Mouse (Mus musculus) left cerebral cortex, postnatal 25 days (tissue): ENCODE measurements around the gene Ccdc84. TPM values are rescaled to one million over a fixed set of nuclear protein-coding genes. Genes with fewer than 3 reads are reported as not detected.
"Not testable (repeated sequence)": the region's sequence is repeated elsewhere in the genome, so short reads cannot be mapped to it uniquely, and the experiment has no call there.

Experiments
- DNase-seq, 2 experiments: peaks; one replicate each; pipeline ENCODE4 v3.0.0; 2022; ENCODE audit warnings: low spot score in 2 of 2, mixed read lengths in 1 of 2
- intact Hi-C: fragments of 180-260 bp; cut with DNase I; formaldehyde crosslinking; loops from one replicate; pipeline ENCODE4 v1.15.1; 2025
- total RNA-seq, 2 experiments: library from RNA; stranded (reverse); gene quantifications; 2 replicates each; pipeline ENCODE4 v1.2.3; 2021

The Ccdc84 gene
- total RNA-seq = 10 to 100 TPM; 14.6 to 15.8 TPM

- intact Hi-C loops = no loop called here
- DNase-seq = no peak
Measured at GRCm38 (mm10) chr9:44418519-44419385, at the start of gene Ccdc84. Ccdc84 (minus strand) TSS chr9:44418569.

- DNase-seq = no peak
- intact Hi-C loops = no loop called here
Measured at GRCm38 (mm10) chr9:44461950-44462349, 43.6 kb upstream of the Ccdc84 start.

GRCm38 (mm10) chr9:44457035-44457742 lies 38.8 kb upstream of the Ccdc84 start:
- intact Hi-C loops = loop anchor here (2.0 kb wide), 1 partner anchor 22 kb away; no protein-coding TSS in a partner anchor
- peak; percentile 89 to 98 for DNase-seq

GRCm38 (mm10) chr9:44454891-44455220 lies 36.5 kb upstream of the Ccdc84 start, which contains the start of gene Upk2:
Upk2 (minus strand) TSS chr9:44454976.
- intact Hi-C loops = loop anchor here (1.0 kb wide), 2 partner anchors 47 to 197 kb away; no protein-coding TSS in a partner anchor

GRCm38 (mm10) chr9:44454132-44454890 lies 35.9 kb upstream of the Ccdc84 start:
- intact Hi-C loops = loop anchor here (1.0 kb wide), 2 partner anchors 48 to 198 kb away; no protein-coding TSS in a partner anchor
- peak; percentile 84 for DNase-seq

More at GRCm38 (mm10) chr9:44454891-44455220, 36.5 kb upstream of the Ccdc84 start, which contains the start of gene Upk2:
- DNase-seq = no peak

GRCm38 (mm10) chr9:44450387-44450786 lies 32.0 kb upstream of the Ccdc84 start:
- DNase-seq = no peak
- intact Hi-C loops = no loop called here

- intact Hi-C loops, DNase-seq: not testable (repeated sequence)
Measured at GRCm38 (mm10) chr9:44444402-44445025, 26.1 kb upstream of the Ccdc84 start.

- DNase-seq = no peak
- intact Hi-C loops = no loop called here
Measured at GRCm38 (mm10) chr9:44440961-44441360, 22.6 kb upstream of the Ccdc84 start, which contains the start of gene Foxr1. Foxr1 (minus strand) TSS chr9:44441136.

GRCm38 (mm10) chr9:44435747-44436146 lies 17.4 kb upstream of the Ccdc84 start:
- intact Hi-C loops = no loop called here
- no peak for DNase-seq

- intact Hi-C loops = no loop called here
- no peak for DNase-seq
Measured at GRCm38 (mm10) chr9:44432577-44433185, 14.3 kb upstream of the Ccdc84 start.

GRCm38 (mm10) chr9:44423576-44423975 lies 5.2 kb upstream of the Ccdc84 start:
- intact Hi-C loops = no loop called here
- no peak for DNase-seq

- intact Hi-C loops = no loop called here
- DNase-seq = no peak
Measured at GRCm38 (mm10) chr9:44420280-44420898, 2.0 kb upstream of the Ccdc84 start.

GRCm38 (mm10) chr9:44419730-44420129 lies 1.4 kb upstream of the Ccdc84 start:
- intact Hi-C loops, DNase-seq: not testable (repeated sequence)

GRCm38 (mm10) chr9:44417892-44418363 lies 441 bp downstream of the Ccdc84 start:
- peak; percentile 95 to 97 for DNase-seq
- intact Hi-C loops = no loop called here

GRCm38 (mm10) chr9:44417156-44417891 lies 1.0 kb downstream of the Ccdc84 start:
- intact Hi-C loops = no loop called here
- no peak for DNase-seq

- intact Hi-C loops = no loop called here
Measured at GRCm38 (mm10) chr9:44412781-44413180, 5.6 kb downstream of the Ccdc84 start.

GRCm38 (mm10) chr9:44412306-44412705 lies 6.1 kb downstream of the Ccdc84 start:
- DNase-seq = no peak
- intact Hi-C loops = no loop called here

More at GRCm38 (mm10) chr9:44412781-44413180, 5.6 kb downstream of the Ccdc84 start:
- no peak for DNase-seq
